Mouse (Mus musculus) bone marrow, adult 2 months (tissue): ENCODE measurements around the gene Chst11.

ENCODE experiments used
- CTCF ChIP-seq: fragments of 200-500 bp; IDR thresholded peaks from 2 replicates; pipeline ENCODE4 v1.5.1; 2011; ENCODE audit warnings: low read length, control low read depth; ENCODE audit not compliant: control insufficient read depth, insufficient read depth
- POLR2A ChIP-seq: fragments of 200-500 bp; IDR thresholded peaks from 2 replicates; pipeline ENCODE4 v1.6.1; 2011; ENCODE audit warnings: low read depth, mild to moderate bottlenecking, control low read depth, low read length, borderline replicate concordance; ENCODE audit not compliant: control insufficient read depth

- TF ChIP-seq POLR2A (no peak), CTCF (no peak)
These were observed 213.4 kb downstream of the Chst11 start for GRCm38 (mm10) chr10:83198692-83199091.
